Mouse (Mus musculus): ENCODE measurements at regions not wholly inside any gene's neighbourhood (a gene's known extent, or its start where the extent isn't known, plus 50 kb on each side); places are given as distances from the start of the nearest gene placed in this dataset.

DNA sequence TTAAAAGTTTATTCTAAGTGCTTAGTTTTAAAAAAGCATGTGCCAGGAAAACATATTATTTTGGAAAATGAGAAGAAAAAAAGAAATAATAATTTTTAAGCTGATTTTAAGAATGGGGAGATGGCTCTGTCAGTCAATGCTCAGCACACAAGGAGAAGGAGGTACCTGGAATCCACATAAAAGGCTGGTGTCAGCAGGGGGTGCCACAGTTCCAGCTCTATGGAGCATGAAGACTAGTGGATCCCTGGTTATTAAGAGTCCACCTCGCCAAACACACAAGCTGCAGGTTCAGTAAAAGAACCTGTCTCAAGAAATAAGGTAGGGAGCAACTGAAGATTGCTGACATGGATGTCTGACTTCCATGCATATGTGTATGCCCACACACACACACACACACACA lies 115.4 kb upstream of the Cacna2d3 start:
- no peak for TF ChIP-seq CTCF (IDR thresholded peaks at IDR 0.05; ENCODE audit: extremely low read depth, insufficient read length, insufficient replicate concordance, low read depth, low read length)
- TF ChIP-seq POLR2A (IDR thresholded peaks at IDR 0.05; ENCODE audit: low read depth, low read length) = no peak

Measured in small intestine, adult 2 months (tissue).